Mouse (Mus musculus) CD8-positive naive resting alpha-beta T cell, adult 57 days (primary cell): ENCODE measurements around the gene Etfb. TPM values are rescaled to one million over a fixed set of nuclear protein-coding genes. Genes with fewer than 3 reads are reported as not detected.

Source experiments
- total RNA-seq: library from RNA; stranded (reverse); gene quantifications from one replicate; pipeline ENCODE4 v1.2.4, GENCODE M21; 2023

Gene Etfb
- total RNA-seq = 27.5 TPM

DNA sequence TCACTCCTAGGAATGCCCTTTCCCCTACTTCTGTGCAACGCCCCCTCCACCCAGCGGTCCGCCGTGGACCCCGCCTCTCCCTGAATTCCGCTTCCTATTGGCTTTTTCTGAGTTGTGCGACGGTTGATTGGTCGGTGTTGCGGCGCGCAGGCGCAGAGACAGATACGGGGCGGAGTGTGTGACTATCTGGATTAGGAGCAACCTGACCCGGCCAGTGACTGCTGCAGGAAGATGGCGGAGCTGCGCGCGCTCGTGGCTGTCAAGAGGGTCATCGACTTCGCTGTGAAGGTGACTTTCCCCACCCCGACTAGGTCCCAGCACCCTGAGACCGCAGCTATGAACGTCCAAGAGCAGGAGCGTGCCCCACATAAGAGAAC lies at the start of gene Etfb, which contains the start of gene Gm45233:
TSS of gene Etfb (plus strand) at position 167 of the 377 bp plus-strand sequence.
TSS of gene Gm45233 (plus strand) at position 212 of the 377 bp plus-strand sequence.

DNA sequence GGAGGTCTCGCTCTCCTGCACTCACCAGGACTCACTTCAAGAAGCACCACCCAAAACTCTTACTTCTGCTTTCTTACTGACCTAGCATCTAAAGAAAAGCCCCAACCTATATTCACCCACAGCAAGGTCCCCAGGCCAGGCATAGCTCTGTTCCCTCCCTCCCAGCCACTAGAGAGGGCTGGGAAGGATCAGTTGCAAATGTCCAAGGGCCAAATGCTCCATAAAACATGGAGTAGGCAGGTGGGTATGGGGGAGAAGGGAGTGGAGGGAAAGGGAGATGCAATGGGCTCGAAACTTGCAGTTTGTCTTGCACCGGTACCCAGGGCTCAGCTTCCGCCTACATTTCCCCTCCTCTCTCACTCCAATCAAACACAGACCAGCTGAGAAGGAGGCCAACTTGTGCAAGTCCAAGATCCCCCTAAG lies 35.7 kb upstream of the Etfb start, which contains the start of gene Siglecg:
TSS of gene Siglecg (plus strand) at position 74 of the 423 bp plus-strand sequence.

DNA sequence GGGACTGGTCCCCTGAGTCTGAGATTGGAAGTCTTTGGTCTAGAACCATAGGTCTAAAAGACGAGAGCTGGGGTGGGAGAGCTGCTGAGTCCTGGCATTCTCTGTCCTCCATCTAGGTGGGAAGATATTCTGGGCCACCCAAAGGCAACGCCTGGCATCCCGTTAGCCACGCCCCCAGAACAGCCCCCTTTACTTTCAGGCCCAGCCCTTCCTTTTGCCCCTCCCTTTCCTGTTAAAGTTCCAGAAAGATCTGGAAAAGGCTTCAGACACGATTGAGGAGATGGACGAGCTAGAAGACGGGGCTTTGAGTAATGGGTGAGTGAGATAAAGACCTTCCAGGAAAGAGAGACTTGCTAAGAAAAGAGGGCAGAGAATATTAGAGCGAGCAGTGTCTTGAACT lies 16.5 kb upstream of the Etfb start, which contains the start of gene Lim2:
TSS of gene Lim2 (plus strand) at position 265 of the 400 bp plus-strand sequence.

DNA sequence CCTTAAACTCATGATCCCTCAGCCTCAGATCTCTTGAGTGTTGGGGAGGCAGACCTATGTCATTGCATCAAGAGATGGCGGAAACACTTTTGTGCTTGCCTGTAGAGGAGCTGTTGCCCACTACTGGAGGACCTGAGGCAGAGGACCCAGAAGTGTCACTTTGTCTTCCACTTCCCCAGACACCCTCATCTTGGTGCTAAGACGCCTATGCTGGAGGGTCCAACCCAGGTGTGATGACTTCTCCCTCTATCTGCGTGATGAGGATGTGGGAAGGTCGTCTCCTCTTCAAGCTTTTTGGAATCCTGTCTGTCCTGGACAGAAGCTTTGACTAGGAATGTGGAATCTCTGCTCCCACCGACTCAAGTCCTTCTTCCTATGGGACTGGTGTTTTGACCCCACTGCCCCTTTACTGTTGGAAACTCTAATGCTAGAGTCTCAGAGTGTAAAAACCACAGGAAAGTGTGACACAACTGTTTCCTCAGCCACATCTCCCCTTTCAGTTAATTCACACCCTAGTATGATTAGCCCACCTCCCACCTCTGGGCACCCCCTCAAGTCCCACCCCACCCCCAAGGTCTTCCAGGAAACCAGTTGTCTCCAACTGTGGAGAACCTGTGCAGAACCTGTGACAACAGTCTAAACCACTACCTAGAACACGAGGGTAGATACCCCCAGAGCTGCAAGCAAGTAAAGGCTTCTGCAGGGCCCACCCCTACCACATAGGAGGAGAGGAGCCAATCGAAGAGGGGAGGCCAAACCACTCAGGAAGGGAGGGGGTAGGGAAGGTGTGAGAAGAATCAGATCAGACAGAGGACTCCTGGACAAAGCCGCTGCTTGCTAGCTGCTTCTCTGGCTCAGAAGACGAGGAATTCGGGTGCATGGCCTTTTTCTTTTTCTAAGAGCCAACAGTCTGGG lies 7.3 kb upstream of the Etfb start, which contains the start of gene Nkg7:
TSS of gene Nkg7 (plus strand) at position 733 of the 915 bp plus-strand sequence.

DNA sequence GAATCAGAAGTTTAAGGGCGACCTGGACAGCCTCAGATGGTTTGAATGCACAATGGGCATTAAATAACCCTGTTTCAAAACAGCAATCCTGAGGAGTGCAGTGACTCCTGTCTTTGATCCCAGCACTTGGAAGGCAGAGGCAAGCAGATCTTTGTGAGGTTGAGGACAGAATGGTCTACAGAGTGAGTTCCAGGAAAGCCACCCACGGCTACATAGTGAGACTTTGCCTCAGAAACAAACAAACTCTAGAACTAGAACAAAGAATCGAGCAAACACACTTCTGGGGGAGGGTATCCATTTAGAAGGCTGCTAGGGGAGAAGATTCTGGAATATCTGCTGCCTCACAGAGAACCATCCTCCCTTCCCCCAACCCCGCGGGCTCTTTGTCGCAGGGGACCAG lies 3.4 kb upstream of the Etfb start, which contains the start of gene Cldnd2:
TSS of gene Cldnd2 (plus strand) at position 301 of the 400 bp plus-strand sequence.

DNA sequence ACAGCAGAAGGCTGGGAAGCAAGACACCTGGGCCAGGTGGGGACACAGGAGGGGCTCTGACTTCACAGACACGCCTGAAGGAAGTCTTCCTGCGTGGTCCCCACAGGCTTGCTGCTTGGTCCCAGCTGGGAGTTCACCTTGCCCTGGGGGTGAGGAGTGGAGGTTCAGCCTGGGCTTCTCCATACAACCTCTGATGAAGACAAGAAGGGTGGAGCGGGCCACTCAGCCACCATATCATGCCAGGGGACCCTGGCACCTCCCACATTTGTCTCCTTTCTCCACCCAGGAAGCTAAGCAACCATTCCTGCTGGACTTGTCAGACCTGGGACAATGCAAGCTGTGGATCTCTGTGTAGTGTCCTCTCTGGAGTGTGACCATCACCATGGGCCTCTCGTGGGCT lies 19.0 kb downstream of the Etfb start, which contains the start of gene Vsig10l:
TSS of gene Vsig10l (plus strand) at position 301 of the 400 bp plus-strand sequence.

DNA sequence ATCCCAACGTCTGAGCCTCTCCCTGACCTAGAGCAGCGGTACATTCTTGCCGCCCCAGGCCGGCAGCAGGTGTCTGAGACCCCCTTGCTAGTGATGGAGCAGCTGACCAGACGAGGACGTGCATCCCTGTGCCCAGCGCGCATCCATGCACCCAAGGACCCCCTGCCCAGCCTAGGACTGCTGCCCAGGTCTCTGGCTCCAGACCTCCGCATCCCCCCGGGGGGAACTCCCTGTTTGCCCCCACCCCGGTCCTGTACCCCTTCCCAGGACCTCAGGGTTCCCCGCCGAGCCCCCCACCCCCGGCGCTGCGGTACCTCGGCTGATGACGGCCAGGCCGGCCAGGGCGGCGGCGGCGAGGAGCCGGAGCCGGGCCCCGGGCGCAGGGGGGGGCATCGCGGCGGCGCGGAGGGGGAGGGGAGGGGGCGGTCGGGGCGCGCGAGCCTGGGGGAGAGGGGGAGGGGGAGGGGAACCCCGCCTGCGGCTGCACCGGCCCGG lies 45.8 kb downstream of the Etfb start, which contains the start of gene Iglon5:
TSS of gene Iglon5 (minus strand) at position 445 of the 495 bp plus-strand sequence.

Other genes with a start within 250 kb of the Etfb start
- 27.4 TPM for gene Zfp715, start 130.8 kb upstream of the Etfb start, total RNA-seq
- gene Siglecf, start 92.7 kb upstream of the Etfb start, total RNA-seq = 0.31 TPM
- gene Siglecg, start 35.9 kb upstream of the Etfb start, total RNA-seq = 22.1 TPM
- not detected for gene Lim2, start 16.4 kb upstream of the Etfb start, total RNA-seq
- gene Nkg7, start 7.0 kb upstream of the Etfb start, total RNA-seq = 209 TPM
- gene Cldnd2, start 3.3 kb upstream of the Etfb start, total RNA-seq = 2.4 TPM
- not detected for gene Gm45233, start within 50 bp of the Etfb start, total RNA-seq
- gene Vsig10l, start 19.1 kb downstream of the Etfb start, total RNA-seq = 0.89 TPM
- gene Iglon5, start 46.0 kb downstream of the Etfb start, total RNA-seq = not detected
- gene 4931406B18Rik, start 61.9 kb downstream of the Etfb start, total RNA-seq = not detected
- 1.0 TPM for gene Cd33, start 100.3 kb downstream of the Etfb start, total RNA-seq
- 9.1 TPM for gene Zfp658, start 118.2 kb downstream of the Etfb start, total RNA-seq
- 19.5 TPM for gene Zfp719, start 135.5 kb downstream of the Etfb start, total RNA-seq
- gene Zfp819, start 163.1 kb downstream of the Etfb start, total RNA-seq = not detected
- gene Ceacam18, start 190.6 kb downstream of the Etfb start, total RNA-seq = not detected
- gene Siglece, start 216.1 kb downstream of the Etfb start, total RNA-seq = 1.5 TPM
- 8.5 TPM for gene Ctu1, start 227.9 kb downstream of the Etfb start, total RNA-seq
- gene Klk14, start 246.3 kb downstream of the Etfb start, total RNA-seq = not detected